Mouse (Mus musculus): ENCODE data around the gene Myom1. TPM values are rescaled to one million over a fixed set of nuclear protein-coding genes. Genes with fewer than 3 reads are reported as not detected.

Gene Myom1
- polyA plus RNA-seq, 1 experiment from 2014 or later = 9.2 TPM

- Histone ChIP-seq H3K4me2 (replicated peaks; ENCODE audit: low read depth, low read length) (no peak overlapping the region), H3K27me3 (replicated peaks; ENCODE audit: insufficient read depth, low read length) (no peaks in the 10 kb centered on the region), H3K36me3 (ENCODE audit: insufficient read depth, low read length) (no peaks in the 10 kb centered on the region), H3K27ac (ENCODE audit: low read length) (no peak overlapping the region), H3K9ac (replicated peaks; ENCODE audit: low read depth) (no peak overlapping the region), H3K4me3 (ENCODE audit: low read depth, low read length) (no peak overlapping the region), H3K4me1 (ENCODE audit: insufficient read depth, low read depth, low read length) (peaks cover 7% of the 10 kb centered on the region; the same call in 1 of the 2 replicates), H3K9me3 (ENCODE audit: low read length) (no peaks in the 10 kb centered on the region)
- DNase-seq (ENCODE audit: low spot score) = no peak
- TF ChIP-seq EP300 (IDR thresholded peaks at IDR 0.05) = no peak
- no peak for TF ChIP-seq CTCF (IDR thresholded peaks at IDR 0.05)
- ATAC-seq = no peak
- 55% methylated on average over 5 of the region's 5 CpGs for WGBS
Observed at GRCm38 (mm10) chr17:71014911-71015310, 12.5 kb downstream of the Myom1 start.

- Histone ChIP-seq H3K4me3 (ENCODE audit: low read depth, low read length) (no peak overlapping the region), H3K27me3 (replicated peaks; ENCODE audit: insufficient read depth, low read length) (no peaks in the 10 kb centered on the region), H3K9me3 (ENCODE audit: low read length) (no peaks in the 10 kb centered on the region), H3K4me1 (ENCODE audit: insufficient read depth, low read depth, low read length) (peaks cover 9% of the 10 kb centered on the region; the same call in 1 of the 2 replicates), H3K4me2 (replicated peaks; ENCODE audit: low read depth, low read length) (no peak overlapping the region), H3K27ac (ENCODE audit: low read length) (no peak overlapping the region), H3K36me3 (ENCODE audit: insufficient read depth, low read length) (no peaks in the 10 kb centered on the region), H3K9ac (replicated peaks; ENCODE audit: low read depth) (no peak overlapping the region)
- 93% methylated on average over 4 of the region's 4 CpGs for WGBS
- TF ChIP-seq CTCF (IDR thresholded peaks at IDR 0.05) (no peak), EP300 (IDR thresholded peaks at IDR 0.05) (no peak)
- ATAC-seq = no peak
- no peak for DNase-seq (ENCODE audit: low spot score)
Observed at GRCm38 (mm10) chr17:71017457-71017998, 15.1 kb downstream of the Myom1 start.

DNA sequence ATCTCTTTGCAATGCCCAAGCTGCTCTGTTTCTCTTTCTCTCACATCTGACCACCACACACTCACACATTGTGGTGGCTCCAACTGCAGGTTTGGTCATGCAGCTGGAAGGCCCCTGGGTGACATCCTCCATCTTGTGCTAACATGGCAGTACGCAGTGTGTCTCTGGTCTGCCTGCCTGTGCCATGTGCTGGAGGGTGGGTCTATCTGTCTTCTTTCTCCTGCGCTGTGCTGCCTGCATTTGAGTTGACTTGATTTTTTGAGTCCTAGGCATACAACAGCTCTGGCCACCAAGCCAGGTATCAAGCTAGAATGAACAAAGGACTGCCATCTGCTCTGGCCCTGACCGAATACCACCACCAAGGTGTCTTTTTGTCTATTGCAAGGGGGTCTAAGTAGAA, 15.7 kb downstream of the Myom1 start:
- no peak overlapping the region for H3K9ac ChIP-seq (replicated peaks; ENCODE audit: low read depth)
- H3K27me3 ChIP-seq (replicated peaks; ENCODE audit: insufficient read depth, low read length) = no peaks in the 10 kb centered on the region
- ATAC-seq = no peak
- no peaks in the 10 kb centered on the region for H3K36me3 ChIP-seq (ENCODE audit: insufficient read depth, low read length)
- H3K27ac ChIP-seq (ENCODE audit: low read length) = no peak overlapping the region
- peaks cover 9% of the 10 kb centered on the region; the same call in 1 of the 2 replicates for H3K4me1 ChIP-seq (ENCODE audit: insufficient read depth, low read depth, low read length)
- no peak for DNase-seq (ENCODE audit: low spot score)
- no peak for TF ChIP-seq CTCF (IDR thresholded peaks at IDR 0.05)
- TF ChIP-seq EP300 (IDR thresholded peaks at IDR 0.05) = no peak
- 95% methylated on average over 3 of the region's 3 CpGs for WGBS
- no peak overlapping the region for H3K4me3 ChIP-seq (ENCODE audit: low read depth, low read length)
- H3K4me2 ChIP-seq (replicated peaks; ENCODE audit: low read depth, low read length) = no peak overlapping the region
- H3K9me3 ChIP-seq (ENCODE audit: low read length) = no peaks in the 10 kb centered on the region

- TF ChIP-seq CTCF (IDR thresholded peaks at IDR 0.05) (no peak), EP300 (IDR thresholded peaks at IDR 0.05) (no peak)
- H3K9me3 ChIP-seq (ENCODE audit: low read length) = no peaks in the 10 kb centered on the region
- no peak overlapping the region for H3K4me2 ChIP-seq (replicated peaks; ENCODE audit: low read depth, low read length)
- no peak overlapping the region for H3K9ac ChIP-seq (replicated peaks; ENCODE audit: low read depth)
- H3K36me3 ChIP-seq (ENCODE audit: insufficient read depth, low read length) = no peaks in the 10 kb centered on the region
- no peaks in the 10 kb centered on the region for H3K27me3 ChIP-seq (replicated peaks; ENCODE audit: insufficient read depth, low read length)
- DNase-seq (ENCODE audit: low spot score) (no peak), ATAC-seq (no peak)
- H3K27ac ChIP-seq (ENCODE audit: low read length) = no peak overlapping the region
- H3K4me1 ChIP-seq (ENCODE audit: insufficient read depth, low read depth, low read length) = peaks cover 9% of the 10 kb centered on the region; the same call in 1 of the 2 replicates
- H3K4me3 ChIP-seq (ENCODE audit: low read depth, low read length) = no peak overlapping the region
- WGBS = 86% methylated on average over 15 of the region's 15 CpGs
Observed at GRCm38 (mm10) chr17:71018616-71019308, 16.3 kb downstream of the Myom1 start.

DNA sequence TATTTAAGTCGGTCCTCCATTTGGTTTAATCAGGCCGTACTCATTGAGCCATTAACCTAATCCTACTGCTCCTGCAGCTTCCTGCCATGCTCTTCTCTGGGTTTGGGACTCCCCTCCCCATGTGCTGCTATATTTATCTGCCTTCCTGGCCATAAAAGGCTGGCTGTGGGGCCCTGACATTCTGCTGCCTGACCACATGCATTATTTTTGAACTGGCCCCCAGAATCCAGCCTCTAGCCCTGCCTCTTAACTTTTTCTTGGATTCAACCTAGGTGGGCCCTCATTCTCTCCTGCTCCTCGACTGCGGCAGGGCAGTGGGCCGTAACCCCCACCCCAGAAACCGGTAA, 16.8 kb downstream of the Myom1 start:
- H3K4me3 ChIP-seq (ENCODE audit: low read depth, low read length) = no peak overlapping the region
- H3K4me1 ChIP-seq (ENCODE audit: insufficient read depth, low read depth, low read length) = peaks cover 9% of the 10 kb centered on the region; the same call in 1 of the 2 replicates
- 0 out of 2 replicates have a peak overlapping the region, but pooled peaks have one; percentile 5 for H3K4me2 ChIP-seq (replicated peaks; ENCODE audit: low read depth, low read length)
- peak overlapping the region; percentile 32; the same call in 1 of the 2 replicates for H3K27ac ChIP-seq (ENCODE audit: low read length)
- WGBS = 33% methylated on average over 6 of the region's 6 CpGs
- ATAC-seq (no peak), DNase-seq (ENCODE audit: low spot score) (no peak)
- TF ChIP-seq EP300 (IDR thresholded peaks at IDR 0.05) = no peak
- no peak for TF ChIP-seq CTCF (IDR thresholded peaks at IDR 0.05)
- no peaks in the 10 kb centered on the region for H3K9me3 ChIP-seq (ENCODE audit: low read length)
- H3K9ac ChIP-seq (replicated peaks; ENCODE audit: low read depth) = no peak overlapping the region
- no peaks in the 10 kb centered on the region for H3K36me3 ChIP-seq (ENCODE audit: insufficient read depth, low read length)
- no peaks in the 10 kb centered on the region for H3K27me3 ChIP-seq (replicated peaks; ENCODE audit: insufficient read depth, low read length)

DNA sequence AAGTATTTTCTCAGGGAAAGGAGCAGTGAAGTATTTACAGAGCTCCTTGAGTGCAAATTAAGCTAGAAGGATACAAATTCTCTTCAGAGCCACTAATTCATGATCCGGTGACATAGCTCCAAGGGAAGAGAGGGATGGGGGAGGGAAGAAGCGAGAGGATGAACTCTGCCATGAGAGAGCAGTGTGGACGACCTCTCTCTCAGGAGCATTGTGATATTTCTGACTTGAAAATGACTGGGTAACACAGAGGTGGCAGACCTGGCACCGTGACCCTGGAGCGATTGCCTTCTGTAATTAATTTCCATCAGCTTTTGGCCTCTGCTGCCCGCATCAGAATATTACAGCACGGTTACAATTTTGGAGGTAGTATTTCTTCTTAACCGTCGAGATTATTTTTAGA, 17.4 kb downstream of the Myom1 start:
- DNase-seq (ENCODE audit: low spot score) (peak; percentile 14), ATAC-seq (no peak)
- 59% methylated on average over 9 of the region's 9 CpGs for WGBS
- Histone ChIP-seq H3K36me3 (ENCODE audit: insufficient read depth, low read length) (no peaks in the 10 kb centered on the region), H3K4me1 (ENCODE audit: insufficient read depth, low read depth, low read length) (peaks cover 9% of the 10 kb centered on the region; the same call in 1 of the 2 replicates), H3K9me3 (ENCODE audit: low read length) (no peaks in the 10 kb centered on the region), H3K27me3 (replicated peaks; ENCODE audit: insufficient read depth, low read length) (no peaks in the 10 kb centered on the region), H3K4me2 (replicated peaks; ENCODE audit: low read depth, low read length) (0 out of 2 replicates have a peak overlapping the region, but pooled peaks have one; percentile 5), H3K9ac (replicated peaks; ENCODE audit: low read depth) (no peak overlapping the region), H3K4me3 (ENCODE audit: low read depth, low read length) (no peak overlapping the region), H3K27ac (ENCODE audit: low read length) (peak overlapping the region; percentile 32; the same call in 1 of the 2 replicates)
- TF ChIP-seq EP300 (IDR thresholded peaks at IDR 0.05) (no peak), CTCF (IDR thresholded peaks at IDR 0.05) (no peak)
